Mouse (Mus musculus): ENCODE results near the gene Vangl2. TPM values are rescaled to one million over a fixed set of nuclear protein-coding genes. Genes with fewer than 3 reads are reported as not detected.

Vangl2 gene
- 25.3 and 46.0 TPM in 2 replicates for total RNA-seq (2012; rRNA removed)

DNA sequence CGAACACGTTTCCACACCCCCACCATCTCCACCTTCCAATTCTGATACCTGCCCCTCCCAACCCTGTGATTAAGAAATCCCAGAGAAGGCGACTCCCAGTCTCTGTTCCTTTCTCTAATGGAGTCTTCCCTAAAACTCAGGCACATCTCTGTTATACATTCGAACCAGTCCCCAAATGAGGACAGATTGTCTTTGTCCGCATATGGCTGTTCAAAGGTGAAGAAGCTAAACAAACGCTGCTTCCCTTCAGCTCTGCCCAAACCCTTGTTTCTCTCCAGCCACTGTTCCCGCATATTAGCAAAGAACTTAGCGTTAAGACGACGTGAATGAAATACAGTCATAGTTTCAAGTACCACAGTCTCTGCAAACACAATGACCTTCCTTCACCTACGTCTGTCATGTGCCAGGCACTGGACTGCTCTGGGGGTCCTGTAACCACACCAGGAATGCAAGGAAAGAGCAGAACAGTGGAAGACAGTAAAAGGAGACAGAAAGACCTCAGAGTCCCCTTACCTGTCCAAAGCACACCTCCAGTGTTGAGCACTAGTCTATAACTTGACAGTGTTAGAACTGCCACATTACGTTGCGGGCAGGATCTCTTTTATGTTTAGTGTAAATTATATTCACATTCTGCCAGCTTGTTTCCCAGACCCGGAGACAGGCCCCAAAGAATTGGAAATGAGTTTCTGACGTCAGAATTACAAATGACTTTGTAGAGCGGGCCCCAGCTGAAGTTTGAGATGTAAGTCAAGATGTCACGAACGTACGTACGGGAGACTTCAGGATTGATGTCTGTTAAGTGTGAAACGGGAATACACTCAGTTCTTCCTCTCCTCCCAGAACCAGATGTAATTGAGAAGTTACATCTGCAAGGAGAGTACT is at the start of gene Vangl2:
Gene Vangl2, minus strand, starts transcription at position 51 of the 882 bp plus-strand sequence.
- no peak for DNase-seq (ENCODE audit: low read depth, low spot score)
- in situ Hi-C loops (cut with MboI; ENCODE audit: low sequenced_read_pairs in 2 of 2, unreplicated experiment in 2 of 2): no loop called here
- Histone ChIP-seq H3K4me3 (ENCODE audit: insufficient read depth in 1 of 2, low read depth in 1 of 2, low read length in 2 of 2, poor library complexity in 1 of 2, severe bottlenecking in 1 of 2) (peak within 1 kb of the TSS; percentile 5 to 42; a peak in 1 of 4 replicates), H3K36me3 (ENCODE audit: control insufficient read depth, insufficient read depth, low read length, poor library complexity, severe bottlenecking) (peaks cover under 1% of the 10 kb centered on the region; the same call in 1 of the 2 replicates), H3K9ac (ENCODE audit: insufficient read depth, low read depth, low read length, poor library complexity, severe bottlenecking) (peak within 1 kb of the TSS; percentile 68; the same call in 1 of the 2 replicates), H3K9me3 (ENCODE audit: control insufficient read depth, insufficient read depth, low read depth, low read length) (no peaks in the 10 kb centered on the region), H3K4me1 (ENCODE audit: control insufficient read depth in 2 of 2, insufficient read depth in 2 of 2, low read length in 2 of 2, poor library complexity in 1 of 2) (peaks cover 2 to 30% of the 10 kb centered on the region in 2 experiments; a peak in 3 of 4 replicates), H3K27ac (ENCODE audit: insufficient read depth, low read depth, low read length, poor library complexity, severe bottlenecking) (no peak within 1 kb of the TSS)
- no peak for TF ChIP-seq MAFK (IDR thresholded peaks at IDR 0.05; ENCODE audit: insufficient read depth, low read depth, low read length)
- TF ChIP-seq HCFC1 (IDR thresholded peaks at IDR 0.05; ENCODE audit: borderline replicate concordance, insufficient read depth, low read length): no peak
- TF ChIP-seq ZNF384 (IDR thresholded peaks at IDR 0.05; ENCODE audit: low read depth, low read length): no peak
- TF ChIP-seq ZC3H11A (IDR thresholded peaks at IDR 0.05; ENCODE audit: borderline replicate concordance, low read depth, low read length): no peak
- no peak for TF ChIP-seq CHD2 (IDR thresholded peaks at IDR 0.05; ENCODE audit: low read depth, low read length)

DNA sequence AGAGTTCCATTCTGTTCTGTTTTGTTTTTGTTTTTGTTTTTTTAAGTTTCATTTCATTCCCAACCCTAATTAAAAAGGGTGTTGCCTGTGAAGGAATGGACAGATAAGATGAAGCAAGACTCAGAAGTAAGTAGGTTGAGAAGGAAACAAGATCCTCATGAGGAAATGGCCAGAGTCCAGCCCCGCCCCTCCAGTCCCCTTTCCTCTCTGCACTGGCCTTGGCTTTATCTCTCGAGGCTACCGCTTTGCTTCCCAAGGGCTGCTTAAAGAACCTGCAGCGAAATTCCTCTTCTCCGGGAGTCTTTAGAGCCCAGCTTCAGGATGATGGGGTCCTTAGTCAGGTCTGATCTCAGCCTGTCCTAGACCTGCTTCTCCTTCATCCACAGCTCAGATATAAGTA is 49.7 kb upstream of the Vangl2 start:
- H3K27ac ChIP-seq (ENCODE audit: insufficient read depth, low read depth, low read length, poor library complexity, severe bottlenecking): no peak overlapping the region
- H3K9me3 ChIP-seq (ENCODE audit: control insufficient read depth, insufficient read depth, low read depth, low read length): no peaks in the 10 kb centered on the region
- TF ChIP-seq HCFC1 (IDR thresholded peaks at IDR 0.05; ENCODE audit: borderline replicate concordance, insufficient read depth, low read length): no peak
- TF ChIP-seq MAFK (IDR thresholded peaks at IDR 0.05; ENCODE audit: insufficient read depth, low read depth, low read length): no peak
- TF ChIP-seq ZC3H11A (IDR thresholded peaks at IDR 0.05; ENCODE audit: borderline replicate concordance, low read depth, low read length): no peak
- TF ChIP-seq ZNF384 (IDR thresholded peaks at IDR 0.05; ENCODE audit: low read depth, low read length): no peak
- TF ChIP-seq CHD2 (IDR thresholded peaks at IDR 0.05; ENCODE audit: low read depth, low read length): no peak
- no peak for DNase-seq (ENCODE audit: low read depth, low spot score)
- peaks cover 16% of the 10 kb centered on the region for H3K36me3 ChIP-seq (ENCODE audit: control insufficient read depth, insufficient read depth, low read length, poor library complexity, severe bottlenecking)
- no peak overlapping the region for H3K9ac ChIP-seq (ENCODE audit: insufficient read depth, low read depth, low read length, poor library complexity, severe bottlenecking)
- in situ Hi-C loops (cut with MboI; ENCODE audit: low sequenced_read_pairs in 2 of 2, unreplicated experiment in 2 of 2): no loop called here
- H3K4me1 ChIP-seq (ENCODE audit: control insufficient read depth in 2 of 2, insufficient read depth in 2 of 2, low read length in 2 of 2, poor library complexity in 1 of 2): peaks cover 0 to 2% of the 10 kb centered on the region in 2 experiments; a peak in 1 of 4 replicates
- no peak overlapping the region for H3K4me3 ChIP-seq (ENCODE audit: insufficient read depth in 1 of 2, low read depth in 1 of 2, low read length in 2 of 2, poor library complexity in 1 of 2, severe bottlenecking in 1 of 2)

DNA sequence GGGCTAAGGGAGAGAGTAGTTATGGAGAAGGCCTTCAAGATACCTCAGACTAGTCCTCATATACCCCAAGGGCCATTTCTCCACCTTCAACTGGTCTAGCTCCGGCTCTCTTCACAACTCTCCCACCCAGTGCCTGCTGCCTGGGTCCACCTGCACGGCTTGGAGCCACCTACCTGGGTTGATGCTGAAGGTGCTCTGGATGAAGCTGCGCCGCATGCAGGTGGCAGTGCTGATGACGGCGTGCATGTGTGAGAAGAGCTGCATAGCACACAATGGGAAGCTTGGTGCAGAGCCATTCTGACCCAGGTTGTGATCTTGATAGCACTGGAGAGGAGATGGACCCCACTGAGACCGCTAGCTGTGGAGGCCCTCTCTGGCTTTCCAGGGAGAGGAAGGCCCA is 44.4 kb upstream of the Vangl2 start:
- H3K4me1 ChIP-seq (ENCODE audit: control insufficient read depth in 2 of 2, insufficient read depth in 2 of 2, low read length in 2 of 2, poor library complexity in 1 of 2): no peaks in the 10 kb centered on the region
- TF ChIP-seq CHD2 (IDR thresholded peaks at IDR 0.05; ENCODE audit: low read depth, low read length): no peak
- TF ChIP-seq MAFK (IDR thresholded peaks at IDR 0.05; ENCODE audit: insufficient read depth, low read depth, low read length): no peak
- no peak for TF ChIP-seq HCFC1 (IDR thresholded peaks at IDR 0.05; ENCODE audit: borderline replicate concordance, insufficient read depth, low read length)
- no peak for TF ChIP-seq ZC3H11A (IDR thresholded peaks at IDR 0.05; ENCODE audit: borderline replicate concordance, low read depth, low read length)
- no peak for TF ChIP-seq ZNF384 (IDR thresholded peaks at IDR 0.05; ENCODE audit: low read depth, low read length)
- peaks cover 49% of the 10 kb centered on the region for H3K36me3 ChIP-seq (ENCODE audit: control insufficient read depth, insufficient read depth, low read length, poor library complexity, severe bottlenecking)
- in situ Hi-C loops (cut with MboI; ENCODE audit: low sequenced_read_pairs in 2 of 2, unreplicated experiment in 2 of 2): no loop called here
- H3K9ac ChIP-seq (ENCODE audit: insufficient read depth, low read depth, low read length, poor library complexity, severe bottlenecking): no peak overlapping the region
- no peak overlapping the region for H3K27ac ChIP-seq (ENCODE audit: insufficient read depth, low read depth, low read length, poor library complexity, severe bottlenecking)
- no peak for DNase-seq (ENCODE audit: low read depth, low spot score)
- H3K9me3 ChIP-seq (ENCODE audit: control insufficient read depth, insufficient read depth, low read depth, low read length): no peaks in the 10 kb centered on the region
- no peak overlapping the region for H3K4me3 ChIP-seq (ENCODE audit: insufficient read depth in 1 of 2, low read depth in 1 of 2, low read length in 2 of 2, poor library complexity in 1 of 2, severe bottlenecking in 1 of 2)

DNA sequence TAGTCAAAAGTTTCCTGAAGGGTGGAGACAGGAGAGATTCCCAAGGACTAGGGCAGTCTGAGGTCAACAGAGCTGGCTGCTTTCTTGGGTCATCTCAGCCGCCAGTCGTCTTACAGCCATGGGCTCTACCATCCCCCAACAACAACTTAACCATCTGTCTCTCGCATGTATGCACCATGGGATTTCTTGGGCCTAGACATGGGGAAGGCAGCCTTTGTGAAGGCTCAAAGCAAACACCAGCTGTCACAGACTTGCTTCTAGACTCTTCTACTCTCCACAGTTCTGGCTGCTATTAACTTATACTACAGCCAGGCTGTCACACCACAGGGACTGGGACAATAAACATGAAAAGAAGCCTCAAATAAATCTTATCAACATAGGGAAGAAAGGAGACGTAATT is 43.3 kb upstream of the Vangl2 start:
- DNase-seq (ENCODE audit: low read depth, low spot score): no peak

More for the DNA sequence above, 43.3 kb upstream of the Vangl2 start:
- in situ Hi-C loops (cut with MboI; ENCODE audit: low sequenced_read_pairs in 2 of 2, unreplicated experiment in 2 of 2): no loop called here
- no peaks in the 10 kb centered on the region for H3K9me3 ChIP-seq (ENCODE audit: control insufficient read depth, insufficient read depth, low read depth, low read length)
- H3K4me1 ChIP-seq (ENCODE audit: control insufficient read depth in 2 of 2, insufficient read depth in 2 of 2, low read length in 2 of 2, poor library complexity in 1 of 2): no peaks in the 10 kb centered on the region
- H3K36me3 ChIP-seq (ENCODE audit: control insufficient read depth, insufficient read depth, low read length, poor library complexity, severe bottlenecking): peaks cover 56% of the 10 kb centered on the region
- H3K9ac ChIP-seq (ENCODE audit: insufficient read depth, low read depth, low read length, poor library complexity, severe bottlenecking): no peak overlapping the region
- TF ChIP-seq CHD2 (IDR thresholded peaks at IDR 0.05; ENCODE audit: low read depth, low read length): no peak
- TF ChIP-seq HCFC1 (IDR thresholded peaks at IDR 0.05; ENCODE audit: borderline replicate concordance, insufficient read depth, low read length): no peak
- no peak for TF ChIP-seq MAFK (IDR thresholded peaks at IDR 0.05; ENCODE audit: insufficient read depth, low read depth, low read length)
- TF ChIP-seq ZNF384 (IDR thresholded peaks at IDR 0.05; ENCODE audit: low read depth, low read length): no peak
- no peak for TF ChIP-seq ZC3H11A (IDR thresholded peaks at IDR 0.05; ENCODE audit: borderline replicate concordance, low read depth, low read length)
- no peak overlapping the region for H3K4me3 ChIP-seq (ENCODE audit: insufficient read depth in 1 of 2, low read depth in 1 of 2, low read length in 2 of 2, poor library complexity in 1 of 2, severe bottlenecking in 1 of 2)
- H3K27ac ChIP-seq (ENCODE audit: insufficient read depth, low read depth, low read length, poor library complexity, severe bottlenecking): no peak overlapping the region
